Mouse (Mus musculus) ES-Bruce4 (cell line): Measurements from ENCODE around the gene Scarf2. TPM values are rescaled to one million over a fixed set of nuclear protein-coding genes. Genes with fewer than 3 reads are reported as not detected.

ENCODE experiments used
- H3K27ac ChIP-seq: 2 replicates; pipeline ENCODE4 v1.5.1; 2012; ENCODE audit warnings: low read length, inconsistent platforms; ENCODE audit not compliant: insufficient read depth
- H3K27me3 ChIP-seq: 2 replicates; pipeline ENCODE4 v1.6.1; 2012; ENCODE audit warnings: mild to moderate bottlenecking, low read length, inconsistent platforms; ENCODE audit not compliant: control insufficient read depth, poor library complexity, insufficient read depth, severe bottlenecking
- H3K36me3 ChIP-seq: 2 replicates; pipeline ENCODE4 v1.6.1; 2012; ENCODE audit warnings: inconsistent platforms, mild to moderate bottlenecking, low read length, moderate library complexity; ENCODE audit not compliant: control insufficient read depth, poor library complexity, insufficient read depth, severe bottlenecking
- H3K4me1 ChIP-seq: one replicate; pipeline ENCODE4 v1.8.1; 2011; ENCODE audit warnings: low read length; ENCODE audit not compliant: control insufficient read depth, insufficient read depth
- H3K4me3 ChIP-seq: 2 replicates; pipeline ENCODE4 v1.5.1; 2011; ENCODE audit warnings: low read depth, mild to moderate bottlenecking, low read length
- H3K9ac ChIP-seq: 2 replicates; pipeline ENCODE4 v1.6.1; 2012; ENCODE audit warnings: low read depth, mild to moderate bottlenecking, inconsistent platforms; ENCODE audit not compliant: poor library complexity, severe bottlenecking
- H3K9me3 ChIP-seq: replicated peaks from 2 replicates; pipeline ENCODE4 v1.6.1; 2012; ENCODE audit warnings: mild to moderate bottlenecking, low read length, inconsistent platforms; ENCODE audit not compliant: control insufficient read depth, poor library complexity, insufficient read depth, severe bottlenecking
- CTCF ChIP-seq: IDR thresholded peaks from one replicate; pipeline ENCODE4 v1.8.1; 2011; ENCODE audit warnings: low read depth, low read length
- EP300 ChIP-seq: IDR thresholded peaks from 2 replicates; pipeline ENCODE4 v1.6.1; 2011; ENCODE audit warnings: low read depth, low read length; ENCODE audit not compliant: insufficient read depth
- POLR2A ChIP-seq: IDR thresholded peaks from one replicate; pipeline ENCODE4 v1.8.1; 2011; ENCODE audit warnings: low read length; ENCODE audit not compliant: insufficient read depth
- polyA plus RNA-seq: library from polyadenylated mRNA; stranded (reverse); fragments of >200 nt; gene quantifications from 2 replicates; pipeline ENCODE4 v1.2.4, GENCODE M21; 2011; ENCODE audit warnings: low read depth; ENCODE audit not compliant: missing spikeins, insufficient read depth, insufficient read length

The Scarf2 gene
- 5.8 and 6.5 TPM in 2 replicates for polyA plus RNA-seq

DNA sequence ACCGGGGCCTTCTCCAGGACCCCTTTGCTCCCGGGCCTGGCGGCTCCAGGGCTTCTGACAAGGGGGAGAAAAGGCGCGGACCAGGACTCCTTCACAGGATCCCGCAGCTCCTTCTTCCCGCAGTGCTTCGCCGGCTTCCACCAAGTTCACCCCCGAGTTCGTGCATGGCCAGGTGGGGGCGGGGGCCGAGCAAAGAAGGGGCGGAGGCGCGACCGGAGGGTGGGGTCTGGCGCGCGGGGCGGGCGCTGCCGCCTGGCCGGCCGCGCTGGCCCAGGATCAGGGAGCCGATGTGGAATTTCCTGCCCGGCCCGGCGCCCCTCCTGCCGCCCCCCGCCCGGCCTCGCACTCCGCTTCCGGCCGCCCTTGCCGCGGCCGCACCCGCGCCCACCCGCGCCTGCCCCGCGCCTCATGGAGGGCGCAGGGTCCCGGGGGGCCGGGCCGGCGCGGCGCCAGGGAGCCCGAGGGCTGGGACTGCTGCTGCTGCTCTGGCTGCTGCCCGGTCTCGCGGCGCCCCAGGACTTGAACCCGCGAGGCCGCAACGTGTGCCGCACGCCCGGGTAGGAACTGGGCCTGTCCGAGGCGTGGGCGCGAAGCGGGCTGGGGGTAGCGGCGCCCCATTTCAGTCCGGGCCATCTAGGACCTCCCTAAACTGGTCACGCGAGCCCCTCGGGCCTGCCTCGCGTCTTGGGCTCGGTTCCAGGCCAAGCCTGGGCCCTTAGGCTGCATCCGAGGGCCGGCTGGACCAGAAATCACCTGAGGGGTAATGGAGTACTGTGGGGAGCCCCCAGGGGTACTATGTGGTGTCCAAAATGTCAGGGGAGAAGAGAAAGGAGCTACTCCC lies at the start of gene Scarf2:
Gene Scarf2, plus strand, starts transcription at position 312 of the 841 bp plus-strand sequence.
- Histone ChIP-seq H3K9ac (peak within 1 kb of the TSS; percentile 54), H3K27ac (no peak within 1 kb of the TSS), H3K36me3 (no peaks in the 10 kb centered on the region), H3K9me3 (no peaks in the 10 kb centered on the region), H3K27me3 (peaks cover 17% of the 10 kb centered on the region), H3K4me1 (no peaks in the 10 kb centered on the region), H3K4me3 (peak within 1 kb of the TSS; percentile 38)
- TF ChIP-seq POLR2A (no peak), EP300 (no peak)

- TF ChIP-seq CTCF (no peak), POLR2A (no peak), EP300 (no peak)
- peaks cover 5% of the 10 kb centered on the region for H3K4me1 ChIP-seq
- H3K9me3 ChIP-seq: 0 out of 2 replicates have a peak, but pooled peaks cover 3% of the 10 kb centered on the region
- no peaks in the 10 kb centered on the region for H3K36me3 ChIP-seq
- no peak overlapping the region for H3K4me3 ChIP-seq
- H3K27me3 ChIP-seq: no peaks in the 10 kb centered on the region
- H3K27ac ChIP-seq: no peak overlapping the region
- H3K9ac ChIP-seq: no peak overlapping the region
These were observed 44.1 kb upstream of the Scarf2 start for GRCm38 (mm10) chr16:17753001-17753400.

GRCm38 (mm10) chr16:17753686-17754085 lies 43.4 kb upstream of the Scarf2 start:
- no peaks in the 10 kb centered on the region for H3K27me3 ChIP-seq
- H3K4me3 ChIP-seq: no peak overlapping the region
- H3K36me3 ChIP-seq: no peaks in the 10 kb centered on the region
- TF ChIP-seq CTCF (no peak), EP300 (no peak), POLR2A (no peak)
- no peak overlapping the region for H3K9ac ChIP-seq
- peaks cover 5% of the 10 kb centered on the region for H3K4me1 ChIP-seq
- 0 out of 2 replicates have a peak, but pooled peaks cover 3% of the 10 kb centered on the region for H3K9me3 ChIP-seq
- H3K27ac ChIP-seq: no peak overlapping the region

- Histone ChIP-seq H3K4me1 (peaks cover 5% of the 10 kb centered on the region), H3K9ac (no peak overlapping the region), H3K4me3 (no peak overlapping the region), H3K27me3 (no peaks in the 10 kb centered on the region), H3K9me3 (0 out of 2 replicates have a peak, but pooled peaks cover 3% of the 10 kb centered on the region), H3K36me3 (no peaks in the 10 kb centered on the region), H3K27ac (no peak overlapping the region)
- TF ChIP-seq EP300: no peak
- no peak for TF ChIP-seq POLR2A
- TF ChIP-seq CTCF: no peak
These were observed 39.3 kb upstream of the Scarf2 start for GRCm38 (mm10) chr16:17757756-17758155.

- TF ChIP-seq POLR2A: no peak
- no peak for TF ChIP-seq CTCF
- TF ChIP-seq EP300: no peak
- Histone ChIP-seq H3K27ac (no peak overlapping the region), H3K9ac (peak overlapping the region; percentile 86; the same call in 1 of the 2 replicates), H3K9me3 (0 out of 2 replicates have a peak, but pooled peaks cover 3% of the 10 kb centered on the region), H3K4me1 (peaks cover 5% of the 10 kb centered on the region), H3K27me3 (no peaks in the 10 kb centered on the region), H3K4me3 (peak overlapping the region; percentile 45), H3K36me3 (no peaks in the 10 kb centered on the region)
These were observed 38.2 kb upstream of the Scarf2 start for GRCm38 (mm10) chr16:17758902-17759301.

DNA sequence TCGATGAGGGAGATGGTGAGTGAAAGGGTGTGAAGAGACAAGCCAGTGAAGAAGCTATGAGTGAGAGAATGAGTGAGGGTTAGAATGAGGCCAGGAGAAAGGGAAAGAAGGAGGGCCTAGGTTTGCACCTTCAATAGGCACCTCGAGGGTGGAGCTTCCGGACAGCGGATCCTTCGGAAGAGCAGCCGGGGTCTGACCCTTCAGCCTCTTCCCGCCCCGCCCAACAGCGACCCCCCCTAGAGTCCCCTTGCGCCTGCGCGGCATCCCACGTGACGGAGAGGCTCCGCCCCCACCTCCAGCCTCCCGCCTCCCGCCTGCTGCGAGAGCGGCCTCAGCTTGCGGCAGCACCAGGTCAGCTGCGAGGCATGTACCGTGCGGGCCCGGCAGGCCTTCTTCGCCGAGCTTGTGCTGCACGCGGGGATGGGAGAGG lies 37.7 kb upstream of the Scarf2 start, which contains the start of gene Klhl22:
Gene Klhl22, plus strand, starts transcription at position 275 of the 430 bp plus-strand sequence.
- Histone ChIP-seq H3K27me3 (no peaks in the 10 kb centered on the region), H3K4me1 (peaks cover 5% of the 10 kb centered on the region), H3K4me3 (peak within 1 kb of the TSS; percentile 81), H3K27ac (no peak within 1 kb of the TSS), H3K9ac (peak within 1 kb of the TSS; percentile 86), H3K9me3 (0 out of 2 replicates have a peak, but pooled peaks cover 3% of the 10 kb centered on the region), H3K36me3 (no peaks in the 10 kb centered on the region)
- TF ChIP-seq EP300 (peak; percentile 49; the same call in 1 of the 2 replicates), CTCF (no peak), POLR2A (peak; percentile 71)
